Mouse (Mus musculus): ENCODE data around the gene Rgs16.
A peak's percentile ranks its signal among the peaks of the same experiment; 100 is the strongest.

Rgs16 gene

GRCm38 (mm10) chr1:153740145-153740544 is at the start of gene Rgs16:
Gene Rgs16, plus strand, starts transcription at chr1:153740349.
- DNase-seq (ENCODE audit: low spot score in 2 of 2): peak in 1 of 2 experiments; percentile 70

GRCm38 (mm10) chr1:153692526-153692925 is 47.6 kb upstream of the Rgs16 start:
- no peak for DNase-seq (ENCODE audit: low spot score in 2 of 2)

GRCm38 (mm10) chr1:153694372-153695120 is 45.6 kb upstream of the Rgs16 start:
- DNase-seq (ENCODE audit: low spot score in 2 of 2): no peak

- DNase-seq (ENCODE audit: low spot score in 2 of 2): no peak
These were observed 44.8 kb upstream of the Rgs16 start for GRCm38 (mm10) chr1:153695398-153695797.

GRCm38 (mm10) chr1:153696093-153696492 is 44.1 kb upstream of the Rgs16 start:
- no peak for DNase-seq (ENCODE audit: low spot score in 2 of 2)

GRCm38 (mm10) chr1:153696541-153696940 is 43.6 kb upstream of the Rgs16 start:
- no peak for DNase-seq (ENCODE audit: low spot score in 2 of 2)

GRCm38 (mm10) chr1:153697581-153698251 is 42.4 kb upstream of the Rgs16 start:
- DNase-seq (ENCODE audit: low spot score in 2 of 2): no peak

- DNase-seq (ENCODE audit: low spot score in 2 of 2): no peak
These were observed 41.7 kb upstream of the Rgs16 start for GRCm38 (mm10) chr1:153698311-153699084.

- DNase-seq (ENCODE audit: low spot score in 2 of 2): no peak
These were observed 39.6 kb upstream of the Rgs16 start for GRCm38 (mm10) chr1:153700448-153701063.

GRCm38 (mm10) chr1:153701461-153701860 is 38.7 kb upstream of the Rgs16 start:
- DNase-seq (ENCODE audit: low spot score in 2 of 2): no peak

GRCm38 (mm10) chr1:153702166-153702852 is 37.8 kb upstream of the Rgs16 start:
- DNase-seq (ENCODE audit: low spot score in 2 of 2): no peak

- no peak for DNase-seq (ENCODE audit: low spot score in 2 of 2)
These were observed 37.2 kb upstream of the Rgs16 start for GRCm38 (mm10) chr1:153702853-153703410.

GRCm38 (mm10) chr1:153703445-153703991 is 36.6 kb upstream of the Rgs16 start:
- DNase-seq (ENCODE audit: low spot score in 2 of 2): peak; percentile 39 to 51

GRCm38 (mm10) chr1:153704174-153704573 is 36.0 kb upstream of the Rgs16 start:
- no peak for DNase-seq (ENCODE audit: low spot score in 2 of 2)

- DNase-seq (ENCODE audit: low spot score in 2 of 2): no peak
These were observed 35.2 kb upstream of the Rgs16 start for GRCm38 (mm10) chr1:153704996-153705395.

GRCm38 (mm10) chr1:153708626-153709025 is 31.5 kb upstream of the Rgs16 start:
- DNase-seq (ENCODE audit: low spot score in 2 of 2): no peak

GRCm38 (mm10) chr1:153709451-153709850 is 30.7 kb upstream of the Rgs16 start:
- DNase-seq (ENCODE audit: low spot score in 2 of 2): no peak

- no peak for DNase-seq (ENCODE audit: low spot score in 2 of 2)
These were observed 28.4 kb upstream of the Rgs16 start for GRCm38 (mm10) chr1:153711544-153712262.

- no peak for DNase-seq (ENCODE audit: low spot score in 2 of 2)
These were observed 27.5 kb upstream of the Rgs16 start for GRCm38 (mm10) chr1:153712633-153713032.

- no peak for DNase-seq (ENCODE audit: low spot score in 2 of 2)
These were observed 22.2 kb upstream of the Rgs16 start for GRCm38 (mm10) chr1:153717990-153718389.
